Mouse (Mus musculus) bone marrow, adult 2 months (tissue): ENCODE results near the gene Gm10985.

Source experiments
- CTCF ChIP-seq: fragments of 200-500 bp; IDR thresholded peaks from 2 replicates; pipeline ENCODE4 v1.5.1; 2011; ENCODE audit warnings: low read length, control low read depth; ENCODE audit not compliant: control insufficient read depth, insufficient read depth
- POLR2A ChIP-seq: fragments of 200-500 bp; IDR thresholded peaks from 2 replicates; pipeline ENCODE4 v1.6.1; 2011; ENCODE audit warnings: low read depth, mild to moderate bottlenecking, control low read depth, low read length, borderline replicate concordance; ENCODE audit not compliant: control insufficient read depth

DNA sequence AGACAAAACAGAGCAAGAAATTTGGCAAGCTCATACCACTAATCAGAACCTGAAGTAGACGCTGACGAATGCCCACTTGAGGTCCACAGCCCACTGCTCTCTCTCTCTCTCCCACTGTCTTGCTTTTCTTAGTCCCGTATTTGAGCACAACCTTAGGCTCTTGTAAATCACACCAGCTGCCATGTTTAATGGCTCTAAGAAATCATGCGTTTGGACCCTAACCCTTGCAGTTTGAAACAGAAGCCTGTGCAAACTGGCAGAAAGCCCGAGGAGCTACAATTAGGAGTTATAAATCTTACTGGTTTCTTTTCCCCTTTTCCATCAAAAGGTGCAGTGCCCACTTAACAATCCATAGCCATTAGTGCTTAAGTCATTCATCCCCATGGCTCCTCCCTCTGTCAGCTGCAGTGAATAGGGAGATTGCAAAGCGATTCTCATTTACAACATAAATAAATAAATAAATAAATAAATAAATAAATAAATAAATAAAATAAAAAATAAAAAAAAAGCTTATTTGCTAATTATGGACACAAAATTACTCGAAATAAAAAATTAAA lies 31.4 kb upstream of the Gm10985 start:
- no peak for TF ChIP-seq CTCF
- no peak for TF ChIP-seq POLR2A
